ENCODE assay signal across 9 mouse cellular contexts in genomic region chr2:157292093-157292492, GRCm38 (mm10). TPM values are rescaled to one million over a fixed set of nuclear protein-coding genes. Genes with fewer than 3 reads are reported as not detected.
DNase-seq lines count a peak whose midpoint lies in the region; ATAC-seq and TF ChIP-seq lines count a peak whose summit lies in the region.
"Had no signal": no experiment of that assay in that cellular context is flagged by ENCODE, and none has a peak within 500 bp of the region (broad histone marks: within the 10 kb centered on the region; RNA-seq: fewer than 3 reads in every experiment).

No protein-coding gene starts in this region.

- peak; percentile 86 for TF ChIP-seq CTCF in liver, embryonic 14.5 days (IDR thresholded peaks at IDR 0.05; ENCODE audit: low read depth)

- H3K4me3 ChIP-seq in midbrain, embryonic 11.5 days (ENCODE audit: low read depth, low read length), result no peak overlapping the region
- H3K4me3 ChIP-seq in midbrain, embryonic 13.5 days (replicated peaks), result no peak overlapping the region
- H3K4me3 ChIP-seq in embryonic facial prominence, embryonic 10.5 days, result no peak overlapping the region
- no peak overlapping the region for H3K4me3 ChIP-seq in liver, embryonic 14.5 days (ENCODE audit: insufficient read depth in 1 of 2, low read depth in 2 of 2, low read length in 2 of 2)

- no peaks in the 10 kb centered on the region for H3K9me3 ChIP-seq in midbrain, embryonic 11.5 days (ENCODE audit: control insufficient read depth, low read length)
- H3K9me3 ChIP-seq in midbrain, embryonic 13.5 days, result no peaks in the 10 kb centered on the region
- no peaks in the 10 kb centered on the region for H3K9me3 ChIP-seq in embryonic facial prominence, embryonic 10.5 days
- H3K9me3 ChIP-seq in liver, embryonic 14.5 days (ENCODE audit: control insufficient read depth, low read length), result no peaks in the 10 kb centered on the region

- no peak for ATAC-seq in midbrain, embryonic 11.5 days (ENCODE audit: low FRiP score)
- ATAC-seq in midbrain, embryonic 13.5 days, result no peak
- ATAC-seq in liver, embryonic 14.5 days (ENCODE audit: insufficient read depth), result no peak

- 29% methylated on average over 2 of the region's 2 CpGs for WGBS in midbrain, embryonic 11.5 days
- 14% methylated on average over 2 of the region's 2 CpGs for WGBS in midbrain, embryonic 13.5 days
- WGBS in embryonic facial prominence, embryonic 10.5 days, result 30% methylated on average over 2 of the region's 2 CpGs
- WGBS in liver, embryonic 14.5 days (ENCODE audit: insufficient replicate concordance), result 20% methylated on average over 2 of the region's 2 CpGs

- peak; percentile 94 for DNase-seq in midbrain, embryonic 11.5 days (ENCODE audit: low spot score, missing footprints)
- peak; percentile 86 for DNase-seq in adrenal gland, postnatal 14 days
- peak; percentile 78 for DNase-seq in embryonic facial prominence, embryonic 10.5 days (ENCODE audit: low spot score)
- peak; percentile 74 for DNase-seq in kidney, adult 9 months
- DNase-seq in liver, embryonic 14.5 days (ENCODE audit: low read depth in 3 of 3, low spot score in 3 of 3), result peak in 1 of 3 experiments; percentile 28
- DNase-seq in right cerebral cortex, postnatal 14 days, result peak; percentile 85
- DNase-seq in urinary bladder, postnatal 36 days (ENCODE audit: low spot score in 2 of 2), result peak; percentile 62 to 75

- no peak overlapping the region for H3K9ac ChIP-seq in midbrain, embryonic 11.5 days (ENCODE audit: low read length)
- no peak overlapping the region for H3K9ac ChIP-seq in midbrain, embryonic 13.5 days (replicated peaks)
- H3K9ac ChIP-seq in liver, embryonic 14.5 days (replicated peaks), result no peak overlapping the region

- no peak for TF ChIP-seq EP300 in liver, embryonic 14.5 days (IDR thresholded peaks at IDR 0.05; ENCODE audit: low read depth)

- no peak overlapping the region for H3K27ac ChIP-seq in midbrain, embryonic 11.5 days (ENCODE audit: low read depth, low read length)
- H3K27ac ChIP-seq in midbrain, embryonic 13.5 days, result no peak overlapping the region
- no peak overlapping the region for H3K27ac ChIP-seq in embryonic facial prominence, embryonic 10.5 days (replicated peaks)
- H3K27ac ChIP-seq in liver, embryonic 14.5 days, result no peak overlapping the region

- peaks cover 24% of the 10 kb centered on the region for H3K36me3 ChIP-seq in midbrain, embryonic 11.5 days (ENCODE audit: control insufficient read depth, insufficient read depth, low read length)
- peaks cover 83% of the 10 kb centered on the region for H3K36me3 ChIP-seq in midbrain, embryonic 13.5 days
- peaks cover 100% of the 10 kb centered on the region for H3K36me3 ChIP-seq in embryonic facial prominence, embryonic 10.5 days (replicated peaks)
- H3K36me3 ChIP-seq in liver, embryonic 14.5 days (replicated peaks; ENCODE audit: control insufficient read depth, insufficient read depth, low read depth), result peaks cover 77% of the 10 kb centered on the region

- no peaks in the 10 kb centered on the region for H3K27me3 ChIP-seq in midbrain, embryonic 11.5 days (ENCODE audit: control insufficient read depth, insufficient read depth, low read length)
- no peaks in the 10 kb centered on the region for H3K27me3 ChIP-seq in midbrain, embryonic 13.5 days
- no peaks in the 10 kb centered on the region for H3K27me3 ChIP-seq in embryonic facial prominence, embryonic 10.5 days (replicated peaks; ENCODE audit: low read depth, poor library complexity, severe bottlenecking)
- no peaks in the 10 kb centered on the region for H3K27me3 ChIP-seq in liver, embryonic 14.5 days (ENCODE audit: control insufficient read depth, insufficient read depth, low read length)

- H3K4me2 ChIP-seq in midbrain, embryonic 11.5 days, result no peak overlapping the region
- no peak overlapping the region for H3K4me2 ChIP-seq in midbrain, embryonic 13.5 days (replicated peaks)
- H3K4me2 ChIP-seq in liver, embryonic 14.5 days (ENCODE audit: low read depth), result no peak overlapping the region

- no peaks in the 10 kb centered on the region for H3K4me1 ChIP-seq in midbrain, embryonic 11.5 days (ENCODE audit: control insufficient read depth, insufficient read depth, low read length)
- H3K4me1 ChIP-seq in midbrain, embryonic 13.5 days (replicated peaks), result peaks cover 4% of the 10 kb centered on the region; the same call in 1 of the 2 replicates
- H3K4me1 ChIP-seq in embryonic facial prominence, embryonic 10.5 days, result peaks cover 9% of the 10 kb centered on the region
- H3K4me1 ChIP-seq in liver, embryonic 14.5 days (replicated peaks; ENCODE audit: control insufficient read depth in 2 of 2, insufficient read depth in 2 of 2, low read length in 1 of 2), result peaks cover 3 to 8% of the 10 kb centered on the region in 2 experiments; a peak in 3 of 4 replicates

RNA-seq across cellular contexts. Expression of gene Mroh8, which starts 12.7 kb away (rescaled TPM):
- polyA plus RNA-seq in midbrain, embryonic 11.5 days (2014; fragmentation: Nextera tagmentation; extraction: Ambion mirVana), result 0.43 and 0.68 TPM in 2 replicates
- polyA plus RNA-seq in midbrain, embryonic 13.5 days (2015; fragmentation: Nextera tagmentation; extraction: Ambion mirVana), result 0.43 and 0.52 TPM in 2 replicates
- 0.23 TPM in 1 of 2 replicates, not detected in the other for total RNA-seq in adrenal gland, postnatal 14 days (2021)
- polyA plus RNA-seq in embryonic facial prominence, embryonic 10.5 days (2016; fragmentation: Nextera tagmentation; extraction: Ambion mirVana), result 0.73 and 1.0 TPM in 2 replicates
- 0.08 and 0.11 TPM in 2 replicates for polyA plus RNA-seq in liver, embryonic 14.5 days (2012; rRNA removed)
- 0.05 and 0.08 TPM in 2 replicates for polyA plus RNA-seq in liver, embryonic 14.5 days (2014; fragmentation: Nextera tagmentation; extraction: Ambion mirVana)

RNA-seq across cellular contexts. Expression of gene Rpn2, which starts 13.3 kb away (rescaled TPM):
- polyA plus RNA-seq in midbrain, embryonic 11.5 days (2014; fragmentation: Nextera tagmentation; extraction: Ambion mirVana), result 234 and 237 TPM in 2 replicates
- 202 and 211 TPM in 2 replicates for polyA plus RNA-seq in midbrain, embryonic 13.5 days (2015; fragmentation: Nextera tagmentation; extraction: Ambion mirVana)
- total RNA-seq in adrenal gland, postnatal 14 days (2021), result 210 and 211 TPM in 2 replicates
- polyA plus RNA-seq in embryonic facial prominence, embryonic 10.5 days (2016; fragmentation: Nextera tagmentation; extraction: Ambion mirVana), result 266 and 277 TPM in 2 replicates
- polyA plus RNA-seq in liver, embryonic 14.5 days (2012; rRNA removed), result 95.9 and 98.5 TPM in 2 replicates
- polyA plus RNA-seq in liver, embryonic 14.5 days (2014; fragmentation: Nextera tagmentation; extraction: Ambion mirVana), result 128 and 140 TPM in 2 replicates

RNA-seq across cellular contexts. Expression of gene Ghrh, which starts 55.2 kb away (rescaled TPM):
- polyA plus RNA-seq in midbrain, embryonic 11.5 days (2014; fragmentation: Nextera tagmentation; extraction: Ambion mirVana), result 0.48 and 1.6 TPM in 2 replicates
- polyA plus RNA-seq in midbrain, embryonic 13.5 days (2015; fragmentation: Nextera tagmentation; extraction: Ambion mirVana), result 1.6 and 3.4 TPM in 2 replicates
- total RNA-seq in adrenal gland, postnatal 14 days (2021), result not detected in 2 replicates
- 0.34 and 1.3 TPM in 2 replicates for polyA plus RNA-seq in embryonic facial prominence, embryonic 10.5 days (2016; fragmentation: Nextera tagmentation; extraction: Ambion mirVana)
- polyA plus RNA-seq in liver, embryonic 14.5 days (2012; rRNA removed), result not detected in 2 replicates
- 0.22 TPM in 1 of 2 replicates, not detected in the other for polyA plus RNA-seq in liver, embryonic 14.5 days (2014; fragmentation: Nextera tagmentation; extraction: Ambion mirVana)
- polyA plus RNA-seq: heart, embryonic 14.5 days had no signal
